Mouse (Mus musculus): ENCODE results near the gene Slc25a29. TPM values are rescaled to one million over a fixed set of nuclear protein-coding genes. Genes with fewer than 3 reads are reported as not detected.
"Not testable (repeated sequence)": the region's sequence is repeated elsewhere in the genome, so short reads cannot be mapped to it uniquely, and the experiment has no call there.

The Slc25a29 gene
- total RNA-seq (2021) = 10 to 100 TPM; 21.8 to 22.9 TPM

- DNase-seq = peak; percentile 94 to 97
Observed at GRCm38 (mm10) chr12:108835840-108836409, at the start of gene Slc25a29, which contains the start of gene Slc25a47. Gene Slc25a29 (minus strand): TSS chr12:108835883. Gene Slc25a47 (plus strand): TSS chr12:108836046.

GRCm38 (mm10) chr12:108882776-108883175, 47.1 kb upstream of the Slc25a29 start:
- DNase-seq = no peak

DNA sequence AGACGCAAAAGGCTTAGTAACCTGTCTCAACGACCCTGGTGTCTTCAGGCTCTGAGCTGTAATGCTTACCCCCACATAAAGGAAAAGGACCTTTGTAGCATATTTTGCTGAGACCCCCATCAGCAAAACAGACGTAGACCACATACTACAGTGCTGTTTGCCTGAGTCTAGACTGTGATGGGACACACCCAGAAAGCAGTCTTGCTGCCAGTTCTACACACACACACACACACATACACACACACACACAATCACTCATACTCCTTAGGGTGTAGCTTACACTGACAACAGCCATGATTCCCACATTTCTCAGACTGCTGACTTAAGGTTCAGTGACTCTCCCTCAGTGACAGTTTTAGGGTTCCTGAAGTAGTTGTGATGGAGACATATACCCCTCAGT, 45.5 kb upstream of the Slc25a29 start:
- no peak for DNase-seq

GRCm38 (mm10) chr12:108880606-108881005, 44.9 kb upstream of the Slc25a29 start:
- no peak for DNase-seq

DNA sequence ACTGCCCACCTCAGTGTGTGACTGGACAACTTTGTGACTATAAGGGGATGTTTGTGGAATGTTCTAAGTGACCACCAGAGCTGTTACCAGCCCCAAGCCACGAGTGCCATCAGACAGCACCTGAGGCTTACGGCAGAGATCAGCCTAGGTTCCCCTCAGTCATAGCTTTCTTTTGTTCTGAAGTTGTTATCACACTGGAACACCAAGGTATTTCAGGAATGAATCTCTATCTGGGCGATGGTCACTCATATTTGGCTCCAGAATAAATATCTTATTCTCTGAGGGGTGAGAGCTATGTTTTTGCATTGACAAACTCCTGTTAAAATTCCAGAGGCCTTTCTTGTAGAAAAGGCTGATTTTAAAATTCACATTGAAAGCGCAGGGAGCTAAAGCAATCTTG, 43.5 kb upstream of the Slc25a29 start:
- no peak for DNase-seq

DNA sequence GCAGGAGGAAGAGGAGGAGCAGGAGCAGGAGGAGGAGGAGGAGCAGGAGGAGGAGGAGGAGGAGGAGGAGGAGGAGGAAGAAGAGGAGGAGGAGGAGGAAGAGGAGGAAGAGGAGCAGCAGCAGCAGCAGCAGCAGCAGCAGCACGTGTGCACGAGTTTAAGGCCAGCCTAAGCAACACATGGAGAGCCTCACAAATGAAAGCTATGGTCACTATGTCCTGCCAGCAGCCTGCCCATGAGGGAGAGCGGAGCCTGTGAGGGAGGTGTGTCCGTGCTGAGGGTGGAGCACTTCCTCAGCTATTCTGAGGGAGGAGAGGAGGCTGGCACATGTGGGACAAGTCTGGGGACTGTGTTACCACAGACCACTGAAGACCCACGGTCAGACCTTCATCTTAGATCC, 37.4 kb upstream of the Slc25a29 start:
- no peak for DNase-seq

DNA sequence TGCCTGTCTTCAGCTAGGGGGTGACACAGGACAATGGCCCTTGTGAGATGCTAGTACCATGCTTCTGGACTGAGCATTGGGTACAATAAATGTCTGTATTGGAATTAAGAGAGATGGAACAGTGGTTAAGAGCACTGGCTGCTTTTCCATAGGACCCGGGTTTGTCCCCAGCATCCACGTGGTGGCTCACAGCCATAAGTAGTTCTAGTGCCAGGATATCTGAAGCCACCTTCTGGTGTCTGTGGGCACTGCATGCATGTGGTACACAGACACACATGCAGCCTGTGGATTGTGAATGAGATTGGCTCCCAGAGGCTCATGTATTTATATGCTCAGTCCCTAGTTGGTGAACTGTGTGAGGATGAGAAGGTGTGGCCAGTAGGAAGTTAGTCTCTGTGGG, 33.9 kb upstream of the Slc25a29 start:
- no peak for DNase-seq

DNA sequence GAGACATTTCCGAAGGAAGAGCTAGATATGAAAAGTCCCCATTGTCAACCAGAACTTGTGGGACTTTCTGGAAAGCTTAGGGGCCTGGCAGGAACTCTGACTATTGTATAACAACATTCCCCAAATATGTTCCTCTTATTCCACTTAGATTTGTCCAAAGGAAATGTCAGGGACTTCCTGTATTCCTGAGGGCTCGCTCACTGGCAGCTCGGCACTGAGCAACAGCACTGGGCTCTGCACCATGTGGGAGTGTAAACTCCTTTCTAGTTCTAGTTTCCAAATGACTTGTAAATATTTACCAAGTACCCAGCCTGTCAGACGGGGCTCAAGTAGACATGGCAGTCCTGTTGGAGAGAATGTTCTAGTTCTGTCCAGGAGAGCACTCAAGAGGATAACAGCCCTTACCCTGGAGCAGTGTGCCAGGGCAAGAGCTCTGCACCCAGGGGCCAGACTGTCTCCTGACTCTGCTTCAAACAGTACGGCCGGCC, 29.4 kb upstream of the Slc25a29 start:
- DNase-seq = no peak

DNA sequence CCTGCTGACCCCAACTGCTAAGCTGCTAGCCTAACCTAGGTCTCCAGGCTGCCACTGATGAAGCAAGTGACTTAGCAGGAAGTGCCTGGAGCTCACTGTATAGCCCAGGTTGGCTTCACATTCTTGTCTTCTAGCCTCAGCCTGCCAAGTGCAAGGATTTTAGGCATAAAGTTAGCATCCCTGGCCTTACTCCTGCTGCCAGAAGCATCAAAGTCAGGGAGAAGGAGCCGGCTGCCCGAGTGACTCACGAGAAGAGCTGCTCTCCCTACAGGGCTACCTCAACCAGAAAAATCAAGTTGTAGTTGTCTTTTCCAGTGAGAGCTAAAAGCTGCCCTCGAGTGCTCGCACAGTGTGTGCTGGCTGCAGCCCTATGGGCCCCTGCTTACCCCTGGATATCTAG, 22.8 kb upstream of the Slc25a29 start:
- DNase-seq = no peak

GRCm38 (mm10) chr12:108857589-108858184, 22.0 kb upstream of the Slc25a29 start:
- DNase-seq = no peak

DNA sequence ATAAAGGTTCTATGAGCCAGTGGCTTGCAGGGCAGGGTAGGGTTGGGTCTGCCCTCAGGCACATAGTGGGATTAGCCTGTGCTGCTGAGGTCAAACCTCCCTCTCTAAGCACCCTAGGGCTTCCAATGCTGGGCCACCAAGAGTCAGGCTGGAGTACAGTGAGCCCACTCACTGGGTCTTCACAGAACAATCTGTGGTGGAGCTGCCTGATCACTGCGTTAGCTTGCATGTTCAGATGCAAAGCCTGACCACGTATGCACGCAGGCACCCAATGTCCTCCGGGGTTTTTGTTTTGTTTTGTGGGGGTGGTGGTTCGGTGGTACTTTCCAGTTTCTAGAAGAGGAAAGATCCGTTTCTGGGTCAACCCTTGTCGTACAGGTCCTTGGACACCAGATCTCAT, 21.4 kb upstream of the Slc25a29 start:
- DNase-seq = no peak

- no peak for DNase-seq
Observed at GRCm38 (mm10) chr12:108856186-108856585, 20.5 kb upstream of the Slc25a29 start.

DNA sequence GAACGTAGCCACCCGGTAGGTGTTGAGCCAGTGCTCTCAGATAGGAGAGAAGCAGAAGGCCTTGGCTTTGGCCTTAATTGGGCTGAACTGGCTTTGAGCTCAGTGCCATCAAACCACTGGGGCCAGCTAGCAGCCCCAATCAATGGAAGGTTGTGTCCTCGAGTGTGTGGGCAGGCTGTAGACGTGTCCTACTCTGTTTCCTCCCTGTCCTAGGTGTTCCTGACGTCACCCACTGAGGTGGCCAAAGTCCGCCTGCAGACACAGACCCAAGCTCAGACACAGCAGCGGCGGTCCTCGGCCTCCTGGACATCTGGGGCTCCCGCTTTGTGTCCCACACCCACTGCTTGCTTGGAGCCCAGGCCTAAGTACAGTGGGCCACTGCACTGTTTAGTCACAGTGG, 19.4 kb upstream of the Slc25a29 start:
- no peak for DNase-seq

GRCm38 (mm10) chr12:108852822-108853221, 17.1 kb upstream of the Slc25a29 start:
- no peak for DNase-seq

DNA sequence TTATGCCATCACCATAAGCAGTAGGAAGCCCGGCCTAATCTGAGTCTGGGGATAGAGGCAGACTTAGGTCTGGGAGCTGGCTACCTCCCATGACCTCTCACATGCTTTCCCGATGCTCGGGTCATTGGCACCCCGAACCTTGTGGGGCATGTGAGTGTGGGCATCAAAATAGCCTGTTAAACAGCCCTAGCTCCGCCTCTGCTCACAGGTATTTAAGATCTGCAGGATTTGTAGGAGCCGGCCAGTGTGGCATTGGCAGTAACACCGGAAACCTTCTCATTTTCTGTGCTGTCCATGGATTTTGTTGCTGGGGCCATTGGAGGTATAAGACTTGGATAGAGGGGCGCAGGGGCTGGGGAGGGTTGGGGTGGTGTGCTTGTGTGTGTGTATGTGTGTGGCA, 15.2 kb upstream of the Slc25a29 start:
- no peak for DNase-seq

DNA sequence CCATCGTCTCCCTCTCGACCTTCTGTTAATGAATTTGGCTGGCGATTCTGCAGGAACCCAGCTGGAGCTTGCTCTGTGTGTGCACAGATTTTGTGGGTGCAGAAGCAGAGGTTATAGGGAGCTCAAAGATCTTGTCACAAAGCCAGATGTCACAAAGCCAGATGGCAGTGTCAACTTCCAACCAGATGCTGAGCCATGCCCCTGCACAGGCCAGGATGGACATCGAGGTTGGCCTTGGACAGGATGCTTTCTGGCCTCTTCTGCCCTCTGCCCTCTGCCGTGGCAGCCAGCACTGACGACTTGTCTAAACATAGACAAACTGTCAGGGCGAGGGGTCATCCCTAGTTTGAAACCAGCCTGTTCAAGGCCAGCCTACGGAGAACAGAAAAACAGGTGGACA, 14.4 kb upstream of the Slc25a29 start:
- no peak for DNase-seq

- no peak for DNase-seq
Observed at GRCm38 (mm10) chr12:108849488-108850022, 13.9 kb upstream of the Slc25a29 start.

- DNase-seq = not testable (repeated sequence)
Observed at GRCm38 (mm10) chr12:108848033-108848432, 12.3 kb upstream of the Slc25a29 start.

- DNase-seq = no peak
Observed at GRCm38 (mm10) chr12:108842663-108843062, 7.0 kb upstream of the Slc25a29 start.

DNA sequence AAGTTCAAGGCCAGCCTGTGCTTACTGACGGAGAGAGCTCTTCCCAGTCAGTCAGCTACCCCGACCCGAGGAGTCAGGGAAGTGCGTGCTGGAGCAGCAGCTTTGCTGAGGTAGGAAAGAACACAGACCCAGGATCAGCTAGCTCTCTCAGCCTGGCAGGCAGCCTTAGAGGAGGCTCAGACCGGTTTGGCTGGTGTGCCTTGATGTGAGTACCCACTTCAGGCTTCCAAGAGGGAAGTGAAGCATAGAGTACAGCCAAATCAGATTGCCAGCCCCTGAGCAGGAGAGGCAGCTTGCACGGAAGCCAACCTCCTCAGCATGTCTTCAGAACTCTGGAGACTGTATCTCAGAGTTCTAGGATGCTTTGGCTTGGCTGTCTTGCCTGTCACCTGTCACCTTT, 5.5 kb upstream of the Slc25a29 start:
- no peak for DNase-seq

GRCm38 (mm10) chr12:108836722-108837121, 1.0 kb upstream of the Slc25a29 start:
- no peak for DNase-seq

GRCm38 (mm10) chr12:108835208-108835839, 359 bp downstream of the Slc25a29 start:
- DNase-seq = no peak

- no peak for DNase-seq
Observed at GRCm38 (mm10) chr12:108834786-108835185, 897 bp downstream of the Slc25a29 start.

DNA sequence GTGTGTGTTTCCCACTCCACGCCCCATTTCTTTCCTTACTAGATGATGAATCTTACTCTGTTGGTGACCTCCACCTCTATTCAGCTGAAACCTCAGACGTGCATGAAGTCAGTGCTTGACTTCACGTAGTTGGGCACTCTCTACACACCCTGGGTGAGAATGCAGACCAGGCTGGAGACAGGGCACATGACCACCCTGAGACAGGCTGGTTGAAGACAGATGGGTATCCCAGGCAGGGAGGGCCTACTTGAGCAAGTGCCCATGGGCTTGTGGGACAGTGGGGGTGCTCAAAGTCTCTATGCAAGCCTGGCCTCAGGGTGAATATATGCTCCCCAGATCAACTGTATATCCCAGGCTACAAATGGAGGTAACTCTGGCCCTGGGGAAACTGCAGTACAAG, 1.3 kb downstream of the Slc25a29 start:
- DNase-seq = no peak

Data from layer of hippocampus, postnatal 36 days (tissue).